Mouse (Mus musculus) erythroblast, embryonic 14.5 days (primary cell): Measurements from ENCODE around the gene Myh9. TPM values are rescaled to one million over a fixed set of nuclear protein-coding genes. Genes with fewer than 3 reads are reported as not detected.

Source experiments
- H3K27me3 ChIP-seq: 2 replicates; pipeline ENCODE4 v1.6.1; 2012; ENCODE audit warnings: inconsistent platforms; ENCODE audit not compliant: control insufficient read depth
- H3K36me3 ChIP-seq: 2 replicates; pipeline ENCODE4 v1.6.1; 2012; ENCODE audit warnings: mild to moderate bottlenecking, inconsistent platforms; ENCODE audit not compliant: control insufficient read depth
- H3K4me1 ChIP-seq: 2 replicates; pipeline ENCODE4 v1.6.1; 2012; ENCODE audit warnings: inconsistent platforms; ENCODE audit not compliant: control insufficient read depth
- H3K4me3 ChIP-seq: replicated peaks from 2 replicates; pipeline ENCODE3; 2012; ENCODE audit warnings: moderate library complexity, mild to moderate bottlenecking, inconsistent platforms
- H3K9me3 ChIP-seq: 2 replicates; pipeline ENCODE4 v1.6.1; 2012; ENCODE audit warnings: low read length, inconsistent platforms, mixed read lengths; ENCODE audit not compliant: control insufficient read depth
- GATA1 ChIP-seq: IDR thresholded peaks from 2 replicates; pipeline ENCODE4 v1.6.1; 2012; ENCODE audit warnings: low read length, inconsistent platforms, mixed read lengths
- TAL1 ChIP-seq: IDR thresholded peaks from 3 replicates; pipeline ENCODE4 v1.6.1; 2012; ENCODE audit warnings: low read length, inconsistent platforms, mixed read lengths
- polyA plus RNA-seq: library from polyadenylated mRNA; stranded (reverse); fragments of >175 nt; gene quantifications from 2 replicates; pipeline ENCODE4 v1.2.3, GENCODE M21; 2012

Gene Myh9
- polyA plus RNA-seq, 1 experiment = 10.4 TPM

DNA sequence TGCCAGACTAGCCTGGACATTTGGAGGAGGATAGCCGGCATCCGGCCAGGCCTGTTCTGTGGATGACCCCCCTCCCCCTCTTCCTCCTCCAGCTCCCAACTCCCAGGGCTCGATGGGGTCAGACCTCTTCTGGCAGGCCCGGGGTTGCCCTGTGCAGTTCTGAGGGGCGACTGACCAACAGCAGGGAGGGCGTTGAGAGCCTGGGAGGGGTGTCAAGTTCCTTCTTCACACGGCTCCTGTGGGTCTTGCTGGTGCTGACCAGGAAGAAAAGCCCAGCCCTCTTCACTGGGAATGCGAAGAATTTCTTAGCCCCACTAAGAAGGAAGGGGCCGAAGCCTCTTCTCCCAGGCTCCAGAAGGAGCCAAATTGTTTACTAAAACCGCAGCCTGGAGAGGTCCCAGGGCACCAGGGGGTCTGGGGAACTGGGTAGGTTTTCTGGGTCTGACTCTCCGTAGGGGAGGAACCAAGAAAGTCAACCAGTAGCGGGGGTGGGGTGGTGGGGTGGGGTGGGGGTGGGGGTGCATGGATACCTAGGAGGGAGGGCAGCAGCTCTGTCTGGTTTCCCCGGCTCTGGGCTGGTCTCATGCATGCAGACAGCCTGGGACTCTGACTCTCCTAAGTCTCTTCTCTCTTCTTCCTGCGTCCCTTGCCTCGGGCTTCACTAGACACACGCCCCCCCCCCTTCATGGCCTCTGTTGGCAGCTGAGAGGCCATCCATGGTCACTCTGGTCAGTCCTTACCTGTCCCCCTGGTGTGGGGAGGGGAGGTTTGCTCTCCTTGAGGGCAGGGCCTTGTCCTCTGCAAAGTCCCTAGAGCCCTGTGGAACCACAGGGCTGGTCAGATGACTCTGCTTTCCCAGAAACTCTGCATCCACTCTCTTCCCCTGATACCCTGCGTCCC is 41.1 kb upstream of the Myh9 start:
- peaks cover 24% of the 10 kb centered on the region for H3K4me1 ChIP-seq
- no peak overlapping the region for H3K4me3 ChIP-seq
- H3K9me3 ChIP-seq = no peaks in the 10 kb centered on the region
- H3K36me3 ChIP-seq = no peaks in the 10 kb centered on the region
- no peaks in the 10 kb centered on the region for H3K27me3 ChIP-seq
- no peak for TF ChIP-seq TAL1
- TF ChIP-seq GATA1 = no peak

DNA sequence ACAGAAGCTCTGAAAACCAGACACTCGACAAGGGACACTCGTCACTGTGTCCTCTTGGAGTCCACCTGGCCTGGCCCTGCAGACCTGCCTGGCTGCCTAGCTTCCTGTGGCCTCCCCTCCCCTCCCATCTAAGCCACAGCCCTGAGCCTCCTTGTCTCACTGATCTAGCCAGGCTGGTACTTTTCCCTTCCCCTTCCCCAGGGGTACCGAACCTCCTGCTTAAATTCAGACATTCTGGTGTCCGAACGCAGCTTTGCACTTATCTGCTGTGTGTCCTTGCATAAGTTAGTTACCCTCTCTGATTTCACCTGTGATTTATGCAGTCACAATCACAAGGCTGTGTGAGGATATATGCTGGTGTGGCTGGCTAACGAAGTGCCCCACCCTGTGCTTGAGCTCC is 40.3 kb upstream of the Myh9 start:
- Histone ChIP-seq H3K27me3 (no peaks in the 10 kb centered on the region), H3K9me3 (no peaks in the 10 kb centered on the region), H3K36me3 (no peaks in the 10 kb centered on the region), H3K4me1 (peaks cover 24% of the 10 kb centered on the region), H3K4me3 (no peak overlapping the region)
- TF ChIP-seq GATA1 (no peak), TAL1 (no peak)

DNA sequence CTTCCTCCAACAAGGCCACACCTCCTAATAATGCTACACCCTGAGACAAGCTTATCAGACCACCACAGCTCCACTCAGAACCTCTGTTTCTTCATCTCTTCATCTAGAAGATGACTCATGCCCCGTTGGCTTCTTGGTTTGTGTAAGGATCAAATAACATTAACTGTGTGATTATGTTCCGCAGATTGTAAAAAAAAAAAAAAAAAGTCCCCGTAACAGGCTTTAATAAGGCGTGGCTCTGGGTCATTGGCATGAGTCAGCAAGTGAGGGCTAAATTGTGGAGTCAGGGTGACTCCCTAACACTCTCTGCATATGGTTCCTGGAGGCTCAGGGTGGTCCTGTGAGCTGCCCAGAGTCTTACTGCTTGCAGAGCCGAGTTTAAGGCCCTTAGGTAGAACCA is 39.7 kb upstream of the Myh9 start:
- no peaks in the 10 kb centered on the region for H3K9me3 ChIP-seq
- H3K36me3 ChIP-seq = no peaks in the 10 kb centered on the region
- H3K27me3 ChIP-seq = no peaks in the 10 kb centered on the region
- TF ChIP-seq GATA1 (no peak), TAL1 (no peak)
- peaks cover 24% of the 10 kb centered on the region for H3K4me1 ChIP-seq
- no peak overlapping the region for H3K4me3 ChIP-seq

DNA sequence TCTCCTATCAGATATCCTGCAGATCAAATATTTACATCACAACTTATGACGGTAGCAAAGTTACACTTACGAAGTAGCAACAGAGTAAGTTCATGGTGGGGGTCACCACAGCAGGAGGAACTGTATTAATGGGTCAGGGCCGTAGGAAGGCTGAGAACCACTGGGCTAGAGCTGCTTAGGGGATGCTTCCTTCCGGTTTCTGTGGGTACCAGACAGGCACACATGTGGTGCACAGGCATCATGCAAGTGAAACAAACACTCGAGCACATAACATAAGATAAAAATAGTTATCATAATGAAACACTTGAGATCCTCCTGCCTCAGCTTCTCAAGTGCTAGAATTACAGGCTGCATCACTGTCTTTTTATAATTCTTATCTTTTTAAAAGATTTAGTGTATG is 38.8 kb upstream of the Myh9 start:
- Histone ChIP-seq H3K4me3 (no peak overlapping the region), H3K4me1 (peaks cover 26% of the 10 kb centered on the region), H3K27me3 (no peaks in the 10 kb centered on the region), H3K9me3 (no peaks in the 10 kb centered on the region), H3K36me3 (no peaks in the 10 kb centered on the region)
- no peak for TF ChIP-seq TAL1
- no peak for TF ChIP-seq GATA1

DNA sequence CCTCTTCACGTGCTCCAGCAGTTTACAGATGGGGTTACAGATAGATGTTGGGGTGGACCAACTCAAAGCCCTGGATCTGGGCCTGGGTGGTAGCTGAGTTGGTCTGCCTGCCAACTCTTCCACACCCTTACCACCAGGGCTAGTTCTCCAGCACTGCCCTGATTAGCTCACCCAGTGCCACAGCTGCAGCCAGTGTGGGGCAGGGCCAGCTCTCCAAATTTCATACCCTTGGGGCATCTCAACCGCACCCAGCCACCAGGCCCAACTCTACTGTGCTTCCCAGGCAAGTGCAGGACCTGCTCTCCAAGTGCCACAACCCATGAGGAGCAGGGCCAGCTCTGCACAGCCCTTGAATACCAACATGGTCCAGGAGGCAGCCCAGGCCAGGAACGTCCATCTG is 37.8 kb upstream of the Myh9 start:
- Histone ChIP-seq H3K9me3 (no peaks in the 10 kb centered on the region), H3K27me3 (no peaks in the 10 kb centered on the region), H3K4me3 (no peak overlapping the region), H3K4me1 (peaks cover 21% of the 10 kb centered on the region), H3K36me3 (no peaks in the 10 kb centered on the region)
- TF ChIP-seq TAL1 = no peak
- TF ChIP-seq GATA1 = no peak

DNA sequence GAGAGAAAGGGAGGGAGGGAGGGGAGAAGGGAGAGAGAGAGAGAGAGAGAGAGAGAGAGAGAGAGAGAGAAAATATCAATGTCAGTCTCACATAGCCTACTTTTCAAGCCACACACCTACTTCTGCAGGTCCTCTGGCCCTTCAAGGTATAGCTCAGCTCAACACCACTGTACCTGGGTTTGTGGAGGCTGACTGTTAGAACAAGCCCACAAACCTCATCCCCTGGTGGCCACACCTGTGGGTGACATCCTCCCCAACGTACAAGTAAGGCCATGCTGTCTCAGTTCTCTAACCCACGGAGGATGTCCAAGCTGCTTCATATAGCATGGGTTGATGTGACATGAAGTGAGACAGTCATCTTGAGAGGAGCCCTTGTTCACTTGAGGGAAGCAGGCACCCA is 35.2 kb upstream of the Myh9 start:
- Histone ChIP-seq H3K9me3 (no peaks in the 10 kb centered on the region), H3K36me3 (no peaks in the 10 kb centered on the region), H3K4me1 (peaks cover 14% of the 10 kb centered on the region), H3K4me3 (no peak overlapping the region), H3K27me3 (no peaks in the 10 kb centered on the region)
- TF ChIP-seq TAL1 = no peak
- TF ChIP-seq GATA1 = no peak

- Histone ChIP-seq H3K27me3 (no peaks in the 10 kb centered on the region), H3K9me3 (no peaks in the 10 kb centered on the region), H3K4me1 (peaks cover 9% of the 10 kb centered on the region), H3K36me3 (no peaks in the 10 kb centered on the region), H3K4me3 (no peak overlapping the region)
- TF ChIP-seq TAL1 = no peak
- no peak for TF ChIP-seq GATA1
Measured at GRCm38 (mm10) chr15:77876716-77877115, 34.7 kb upstream of the Myh9 start.

DNA sequence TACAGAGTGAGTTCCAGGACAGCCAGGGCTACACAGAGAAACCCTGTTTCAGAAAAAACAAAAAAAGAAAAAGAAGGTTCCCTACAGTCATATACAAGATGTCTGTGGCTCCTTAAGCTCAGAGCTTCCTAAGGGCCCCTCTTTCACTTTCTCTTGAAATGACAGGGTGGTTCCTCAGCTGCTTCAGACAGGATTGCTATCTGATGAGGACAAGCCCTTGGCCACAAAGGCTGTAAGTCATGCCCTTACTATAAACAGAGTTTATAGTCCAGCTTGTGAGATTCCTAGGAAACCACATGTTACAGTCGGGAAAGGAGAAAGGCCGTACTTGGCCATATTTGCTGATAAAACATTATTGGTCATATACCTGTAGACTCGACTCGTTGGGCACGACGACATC is 34.0 kb upstream of the Myh9 start:
- H3K9me3 ChIP-seq = no peaks in the 10 kb centered on the region
- TF ChIP-seq GATA1 (no peak), TAL1 (no peak; the same call in 2 of the 3 replicates)
- peaks cover 2% of the 10 kb centered on the region for H3K4me1 ChIP-seq
- no peaks in the 10 kb centered on the region for H3K36me3 ChIP-seq
- no peaks in the 10 kb centered on the region for H3K27me3 ChIP-seq
- H3K4me3 ChIP-seq = no peak overlapping the region

- Histone ChIP-seq H3K4me1 (peaks cover 2% of the 10 kb centered on the region; the same call in 1 of the 2 replicates), H3K27me3 (no peaks in the 10 kb centered on the region), H3K9me3 (no peaks in the 10 kb centered on the region), H3K4me3 (no peak overlapping the region), H3K36me3 (no peaks in the 10 kb centered on the region)
- TF ChIP-seq TAL1 (no peak), GATA1 (no peak)
Measured at GRCm38 (mm10) chr15:77874807-77875206, 32.8 kb upstream of the Myh9 start.

- Histone ChIP-seq H3K4me3 (no peak overlapping the region), H3K27me3 (no peaks in the 10 kb centered on the region), H3K36me3 (no peaks in the 10 kb centered on the region), H3K4me1 (peaks cover 2% of the 10 kb centered on the region; the same call in 1 of the 2 replicates), H3K9me3 (no peaks in the 10 kb centered on the region)
- TF ChIP-seq GATA1 = no peak
- no peak for TF ChIP-seq TAL1
Measured at GRCm38 (mm10) chr15:77874310-77874709, 32.3 kb upstream of the Myh9 start.
